Mouse (Mus musculus): ENCODE measurements around the gene Tbc1d1. TPM values are rescaled to one million over a fixed set of nuclear protein-coding genes. Genes with fewer than 3 reads are reported as not detected.

Gene Tbc1d1
- polyA plus RNA-seq, 1 experiment, result 18.5 TPM

GRCm38 (mm10) chr5:64229336-64229866 is 73.3 kb downstream of the Tbc1d1 start:
- no peak for DNase-seq

GRCm38 (mm10) chr5:64230061-64230466 is 74.0 kb downstream of the Tbc1d1 start:
- no peaks in the 10 kb centered on the region; the same call in 1 of the 2 replicates for H3K4me1 ChIP-seq (ENCODE audit: control insufficient read depth, insufficient read depth, low read length)
- WGBS, result under 1% methylated on average over 44 of the region's 48 CpGs
- no peak for TF ChIP-seq CTCF (IDR thresholded peaks at IDR 0.05; ENCODE audit: insufficient read depth, low read length)
- no peak for TF ChIP-seq POLR2A (IDR thresholded peaks at IDR 0.05; ENCODE audit: borderline replicate concordance, extremely low read depth, low read depth, low read length)
- H3K4me3 ChIP-seq (replicated peaks; ENCODE audit: extremely low read depth, low read depth, low read length), result peak overlapping the region; percentile 77
- peak; percentile 83 for DNase-seq

More at GRCm38 (mm10) chr5:64229336-64229866, 73.3 kb downstream of the Tbc1d1 start:
- 53% methylated on average over 12 of the region's 12 CpGs for WGBS
- TF ChIP-seq CTCF (IDR thresholded peaks at IDR 0.05; ENCODE audit: insufficient read depth, low read length) (no peak), POLR2A (IDR thresholded peaks at IDR 0.05; ENCODE audit: borderline replicate concordance, extremely low read depth, low read depth, low read length) (no peak)
- Histone ChIP-seq H3K4me1 (ENCODE audit: control insufficient read depth, insufficient read depth, low read length) (no peaks in the 10 kb centered on the region; the same call in 1 of the 2 replicates), H3K4me3 (replicated peaks; ENCODE audit: extremely low read depth, low read depth, low read length) (no peak overlapping the region)

GRCm38 (mm10) chr5:64230507-64231041 is 74.5 kb downstream of the Tbc1d1 start:
- DNase-seq, result no peak
- WGBS, result 1% methylated on average over 31 of the region's 33 CpGs
- H3K4me1 ChIP-seq (ENCODE audit: control insufficient read depth, insufficient read depth, low read length), result no peaks in the 10 kb centered on the region; the same call in 1 of the 2 replicates
- H3K4me3 ChIP-seq (replicated peaks; ENCODE audit: extremely low read depth, low read depth, low read length), result peak overlapping the region; percentile 77
- TF ChIP-seq CTCF (IDR thresholded peaks at IDR 0.05; ENCODE audit: insufficient read depth, low read length) (no peak), POLR2A (IDR thresholded peaks at IDR 0.05; ENCODE audit: borderline replicate concordance, extremely low read depth, low read depth, low read length) (no peak)

GRCm38 (mm10) chr5:64232872-64233271 is 76.8 kb downstream of the Tbc1d1 start:
- Histone ChIP-seq H3K4me1 (ENCODE audit: control insufficient read depth, insufficient read depth, low read length) (no peaks in the 10 kb centered on the region; the same call in 1 of the 2 replicates), H3K4me3 (replicated peaks; ENCODE audit: extremely low read depth, low read depth, low read length) (no peak overlapping the region)
- WGBS, result 80% methylated on average over 9 of the region's 9 CpGs
- TF ChIP-seq CTCF (IDR thresholded peaks at IDR 0.05; ENCODE audit: insufficient read depth, low read length) (no peak), POLR2A (IDR thresholded peaks at IDR 0.05; ENCODE audit: borderline replicate concordance, extremely low read depth, low read depth, low read length) (no peak)
- no peak for DNase-seq

- Histone ChIP-seq H3K4me1 (ENCODE audit: control insufficient read depth, insufficient read depth, low read length) (no peaks in the 10 kb centered on the region; the same call in 1 of the 2 replicates), H3K4me3 (replicated peaks; ENCODE audit: extremely low read depth, low read depth, low read length) (no peak overlapping the region)
- no peak for TF ChIP-seq POLR2A (IDR thresholded peaks at IDR 0.05; ENCODE audit: borderline replicate concordance, extremely low read depth, low read depth, low read length)
- TF ChIP-seq CTCF (IDR thresholded peaks at IDR 0.05; ENCODE audit: insufficient read depth, low read length), result no peak
- DNase-seq, result no peak
- 43% methylated on average over 8 of the region's 8 CpGs for WGBS
These were observed 78.3 kb downstream of the Tbc1d1 start for GRCm38 (mm10) chr5:64234269-64234985.

GRCm38 (mm10) chr5:64235250-64235649 is 79.1 kb downstream of the Tbc1d1 start:
- no peak for DNase-seq
- H3K4me1 ChIP-seq (ENCODE audit: control insufficient read depth, insufficient read depth, low read length), result no peaks in the 10 kb centered on the region; the same call in 1 of the 2 replicates
- TF ChIP-seq CTCF (IDR thresholded peaks at IDR 0.05; ENCODE audit: insufficient read depth, low read length) (no peak), POLR2A (IDR thresholded peaks at IDR 0.05; ENCODE audit: borderline replicate concordance, extremely low read depth, low read depth, low read length) (no peak)
- WGBS, result 73% methylated on average over 3 of the region's 3 CpGs
- H3K4me3 ChIP-seq (replicated peaks; ENCODE audit: extremely low read depth, low read depth, low read length), result no peak overlapping the region

GRCm38 (mm10) chr5:64236561-64236960 is 80.5 kb downstream of the Tbc1d1 start:
- Histone ChIP-seq H3K4me3 (replicated peaks; ENCODE audit: extremely low read depth, low read depth, low read length) (no peak overlapping the region), H3K4me1 (ENCODE audit: control insufficient read depth, insufficient read depth, low read length) (peaks cover 5% of the 10 kb centered on the region; the same call in 1 of the 2 replicates)
- TF ChIP-seq CTCF (IDR thresholded peaks at IDR 0.05; ENCODE audit: insufficient read depth, low read length) (no peak), POLR2A (IDR thresholded peaks at IDR 0.05; ENCODE audit: borderline replicate concordance, extremely low read depth, low read depth, low read length) (no peak)
- DNase-seq, result no peak
- 54% methylated on average over 7 of the region's 7 CpGs for WGBS

GRCm38 (mm10) chr5:64237263-64237662 is 81.2 kb downstream of the Tbc1d1 start:
- 56% methylated on average over 1 of the region's 1 CpGs for WGBS
- no peak for TF ChIP-seq POLR2A (IDR thresholded peaks at IDR 0.05; ENCODE audit: borderline replicate concordance, extremely low read depth, low read depth, low read length)
- no peak for TF ChIP-seq CTCF (IDR thresholded peaks at IDR 0.05; ENCODE audit: insufficient read depth, low read length)
- H3K4me3 ChIP-seq (replicated peaks; ENCODE audit: extremely low read depth, low read depth, low read length), result no peak overlapping the region

GRCm38 (mm10) chr5:64237693-64238092 is 81.6 kb downstream of the Tbc1d1 start:
- no peak for DNase-seq

More at GRCm38 (mm10) chr5:64237263-64237662, 81.2 kb downstream of the Tbc1d1 start:
- DNase-seq, result no peak
- H3K4me1 ChIP-seq (ENCODE audit: control insufficient read depth, insufficient read depth, low read length), result peaks cover 5% of the 10 kb centered on the region; the same call in 1 of the 2 replicates

More at GRCm38 (mm10) chr5:64237693-64238092, 81.6 kb downstream of the Tbc1d1 start:
- Histone ChIP-seq H3K4me1 (ENCODE audit: control insufficient read depth, insufficient read depth, low read length) (peaks cover 5% of the 10 kb centered on the region; the same call in 1 of the 2 replicates), H3K4me3 (replicated peaks; ENCODE audit: extremely low read depth, low read depth, low read length) (no peak overlapping the region)
- TF ChIP-seq POLR2A (IDR thresholded peaks at IDR 0.05; ENCODE audit: borderline replicate concordance, extremely low read depth, low read depth, low read length), result no peak
- no peak for TF ChIP-seq CTCF (IDR thresholded peaks at IDR 0.05; ENCODE audit: insufficient read depth, low read length)
- 70% methylated on average over 3 of the region's 3 CpGs for WGBS

All from lung, adult 2 months (tissue).